Mouse (Mus musculus): ENCODE results near the gene Ripor2.

GRCm38 (mm10) chr13:24584841-24585240 lies 2.9 kb downstream of the Ripor2 start:
- TF ChIP-seq POLR2A (IDR thresholded peaks at IDR 0.05; ENCODE audit: low read depth, low read length) (no peak), CTCF (IDR thresholded peaks at IDR 0.05; ENCODE audit: extremely low read depth, insufficient read length, insufficient replicate concordance, low read depth, low read length) (no peak)
